Mouse (Mus musculus): ENCODE measurements at regions not wholly inside any gene's neighbourhood (a gene's known extent, or its start where the extent isn't known, plus 50 kb on each side); places are given as distances from the start of the nearest gene placed in this dataset.

GRCm38 (mm10) chr16:39273490-39273889 lies 381.0 kb downstream of the Igsf11 start:
- DNase-seq (ENCODE audit: extremely low spot score, low read depth, low spot score) = no peak

- DNase-seq (ENCODE audit: extremely low spot score, low read depth, low spot score) = no peak
These were observed 392.0 kb downstream of the Igsf11 start for GRCm38 (mm10) chr16:39284484-39284883.

GRCm38 (mm10) chr16:39285028-39285744 lies 392.7 kb downstream of the Igsf11 start:
- DNase-seq (ENCODE audit: extremely low spot score, low read depth, low spot score) = no peak

GRCm38 (mm10) chr16:39286797-39287565 lies 394.5 kb downstream of the Igsf11 start:
- no peak for DNase-seq (ENCODE audit: extremely low spot score, low read depth, low spot score)

- DNase-seq (ENCODE audit: extremely low spot score, low read depth, low spot score) = no peak
These were observed 406.4 kb downstream of the Igsf11 start for GRCm38 (mm10) chr16:39298856-39299255.

- DNase-seq (ENCODE audit: extremely low spot score, low read depth, low spot score) = no peak
These were observed 410.5 kb downstream of the Igsf11 start for GRCm38 (mm10) chr16:39302902-39303361.

GRCm38 (mm10) chr16:39303371-39303770 lies 410.9 kb downstream of the Igsf11 start:
- no peak for DNase-seq (ENCODE audit: extremely low spot score, low read depth, low spot score)

- no peak for DNase-seq (ENCODE audit: extremely low spot score, low read depth, low spot score)
These were observed 415.5 kb downstream of the Igsf11 start for GRCm38 (mm10) chr16:39307951-39308350.

- DNase-seq (ENCODE audit: extremely low spot score, low read depth, low spot score) = no peak
These were observed 424.5 kb downstream of the Igsf11 start for GRCm38 (mm10) chr16:39316752-39317594.

GRCm38 (mm10) chr16:39325627-39326026 lies 433.2 kb downstream of the Igsf11 start:
- DNase-seq (ENCODE audit: extremely low spot score, low read depth, low spot score) = no peak

GRCm38 (mm10) chr16:39363657-39364056 lies 471.2 kb downstream of the Igsf11 start:
- DNase-seq (ENCODE audit: extremely low spot score, low read depth, low spot score) = no peak

GRCm38 (mm10) chr16:39368276-39368675 lies 475.8 kb downstream of the Igsf11 start:
- DNase-seq (ENCODE audit: extremely low spot score, low read depth, low spot score) = no peak

GRCm38 (mm10) chr16:39374616-39375015 lies 482.1 kb downstream of the Igsf11 start:
- no peak for DNase-seq (ENCODE audit: extremely low spot score, low read depth, low spot score)

GRCm38 (mm10) chr16:39379959-39380358 lies 487.5 kb downstream of the Igsf11 start:
- no peak for DNase-seq (ENCODE audit: extremely low spot score, low read depth, low spot score)

GRCm38 (mm10) chr16:39389943-39390342 lies 497.5 kb downstream of the Igsf11 start:
- no peak for DNase-seq (ENCODE audit: extremely low spot score, low read depth, low spot score)

- no peak for DNase-seq (ENCODE audit: extremely low spot score, low read depth, low spot score)
These were observed 498.2 kb downstream of the Igsf11 start for GRCm38 (mm10) chr16:39390626-39391025.

- DNase-seq (ENCODE audit: extremely low spot score, low read depth, low spot score) = no peak
These were observed 509.8 kb downstream of the Igsf11 start for GRCm38 (mm10) chr16:39402101-39402749.

- DNase-seq (ENCODE audit: extremely low spot score, low read depth, low spot score) = no peak
These were observed 539.1 kb downstream of the Igsf11 start for GRCm38 (mm10) chr16:39431581-39431980.

- DNase-seq (ENCODE audit: extremely low spot score, low read depth, low spot score) = no peak
These were observed 538.4 kb upstream of the Lsamp start for GRCm38 (mm10) chr16:39445740-39446139.

- no peak for DNase-seq (ENCODE audit: extremely low spot score, low read depth, low spot score)
These were observed 530.6 kb upstream of the Lsamp start for GRCm38 (mm10) chr16:39453400-39454138.
